Mouse (Mus musculus): ENCODE results near the gene Eif1b. TPM values are rescaled to one million over a fixed set of nuclear protein-coding genes. Genes with fewer than 3 reads are reported as not detected.

Eif1b gene
- polyA plus RNA-seq, 1 experiment from 2014 or later = 64.4 TPM

Other genes starting within 250 kb of the Eif1b start
- 0.02 TPM in 1 of 2 replicates, not detected in the other for gene Myrip, start 190.7 kb upstream of the Eif1b start, polyA plus RNA-seq (2015; fragmentation: Nextera tagmentation; extraction: Ambion mirVana)
- gene Entpd3, start 47.6 kb downstream of the Eif1b start, polyA plus RNA-seq (2015; fragmentation: Nextera tagmentation; extraction: Ambion mirVana) = 0.14 TPM in 1 of 2 replicates, not detected in the other
- gene Rpl14, start 79.2 kb downstream of the Eif1b start, polyA plus RNA-seq (2015; fragmentation: Nextera tagmentation; extraction: Ambion mirVana) = 332 and 383 TPM in 2 replicates

Data from liver, embryonic 15.5 days (tissue).